Mouse (Mus musculus): ENCODE data around the gene Olfr1417. TPM values are rescaled to one million over a fixed set of nuclear protein-coding genes. Genes with fewer than 3 reads are reported as not detected.
"Not testable (repeated sequence)": the region's sequence is repeated elsewhere in the genome, so short reads cannot be mapped to it uniquely, and the experiment has no call there.

The Olfr1417 gene
- polyA plus RNA-seq (2015; fragmentation: Nextera tagmentation; extraction: Ambion mirVana) = not detected in 2 replicates

DNA sequence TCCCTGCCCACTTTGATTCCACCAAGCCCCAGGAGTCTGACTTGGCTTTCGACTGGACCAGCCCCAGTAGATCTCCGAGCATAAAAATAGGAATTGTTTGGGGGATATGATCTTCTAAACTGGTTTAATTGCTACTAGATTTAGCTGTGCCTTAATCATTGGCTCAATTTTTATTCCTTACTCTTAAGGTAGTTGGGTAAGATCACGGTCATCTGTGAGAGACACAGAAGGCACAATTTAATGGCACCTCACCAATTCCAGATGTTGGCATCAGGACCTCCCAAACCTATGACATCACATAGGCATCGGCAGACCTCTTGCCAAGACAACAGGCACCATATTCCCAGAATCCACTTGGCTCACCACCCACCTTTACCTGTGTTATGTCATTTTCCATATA is at the start of gene Olfr1417:
Gene Olfr1417, minus strand, starts transcription at position 101 of the 400 bp plus-strand sequence.
- ATAC-seq (ENCODE audit: low read depth) = no peak
- no peaks in the 10 kb centered on the region for H3K4me1 ChIP-seq (replicated peaks; ENCODE audit: control insufficient read depth, insufficient read depth, low read length)
- no peaks in the 10 kb centered on the region for H3K27me3 ChIP-seq (ENCODE audit: control insufficient read depth, insufficient read depth, low read depth, low read length)
- H3K4me2 ChIP-seq (ENCODE audit: low read depth, low read length) = no peak within 1 kb of the TSS
- no peaks in the 10 kb centered on the region for H3K36me3 ChIP-seq (ENCODE audit: control insufficient read depth, insufficient read depth, low read length)
- H3K9me3 ChIP-seq (ENCODE audit: control insufficient read depth, low read length) = no peaks in the 10 kb centered on the region
- WGBS = 79% methylated on average over 4 of the region's 4 CpGs
- H3K4me3 ChIP-seq (ENCODE audit: low read length) = no peak within 1 kb of the TSS
- H3K27ac ChIP-seq (ENCODE audit: low read length) = no peak within 1 kb of the TSS
- no peak within 1 kb of the TSS for H3K9ac ChIP-seq (ENCODE audit: low read length)

DNA sequence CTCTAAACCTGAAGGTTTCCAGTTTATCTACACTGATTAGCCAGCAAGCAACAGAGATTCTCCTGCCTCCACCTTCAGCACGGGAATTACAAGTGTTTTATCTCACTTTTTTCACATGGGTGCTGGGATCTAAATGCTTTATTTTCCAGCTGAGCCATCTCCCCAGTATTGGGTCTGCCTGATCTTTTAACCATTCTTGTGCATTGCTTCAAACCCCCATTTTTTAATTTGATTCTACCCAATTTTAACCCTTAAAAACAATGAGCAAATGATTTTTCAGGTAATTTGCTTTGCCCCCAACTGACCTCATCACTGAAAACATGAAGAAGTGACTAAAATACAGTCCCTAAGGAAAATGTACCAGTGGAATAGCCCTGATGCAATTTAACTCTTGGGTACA is 47.2 kb upstream of the Olfr1417 start, which contains the start of gene Olfr1420:
Gene Olfr1420, plus strand, starts transcription at position 301 of the 400 bp plus-strand sequence.
- H3K27me3 ChIP-seq (ENCODE audit: control insufficient read depth, insufficient read depth, low read depth, low read length) = no peaks in the 10 kb centered on the region
- 29% methylated on average over 1 of the region's 1 CpGs for WGBS
- H3K4me1 ChIP-seq (replicated peaks; ENCODE audit: control insufficient read depth, insufficient read depth, low read length) = no peaks in the 10 kb centered on the region
- H3K4me3 ChIP-seq (ENCODE audit: low read length) = no peak within 1 kb of the TSS
- no peak within 1 kb of the TSS for H3K4me2 ChIP-seq (ENCODE audit: low read depth, low read length)
- no peaks in the 10 kb centered on the region for H3K36me3 ChIP-seq (ENCODE audit: control insufficient read depth, insufficient read depth, low read length)
- no peak within 1 kb of the TSS for H3K27ac ChIP-seq (ENCODE audit: low read length)
- no peak for ATAC-seq (ENCODE audit: low read depth)
- no peaks in the 10 kb centered on the region for H3K9me3 ChIP-seq (ENCODE audit: control insufficient read depth, low read length)
- no peak within 1 kb of the TSS for H3K9ac ChIP-seq (ENCODE audit: low read length)

DNA sequence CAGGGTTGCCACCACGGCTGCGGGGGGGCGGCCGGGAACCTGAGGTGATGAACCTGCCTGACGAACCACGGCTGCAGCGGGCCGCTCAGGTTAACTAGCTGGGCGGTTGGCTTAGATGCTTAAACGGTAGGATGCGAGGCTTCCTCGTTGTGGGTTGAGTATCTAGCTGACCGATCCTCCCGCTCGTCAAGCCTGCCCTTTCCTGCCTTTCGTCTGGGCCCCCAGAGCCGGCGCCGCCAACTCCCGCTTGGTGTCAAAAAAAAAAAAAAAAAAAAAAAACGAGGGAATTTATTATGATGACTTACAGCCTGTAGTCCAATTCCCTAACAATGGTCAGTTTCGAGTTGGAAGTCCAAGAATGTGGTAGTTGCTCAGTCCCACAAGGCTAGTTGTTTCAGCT is 39.4 kb upstream of the Olfr1417 start:
- not testable (repeated sequence) for H3K36me3 ChIP-seq (ENCODE audit: control insufficient read depth, insufficient read depth, low read length); H3K27me3 ChIP-seq (ENCODE audit: control insufficient read depth, insufficient read depth, low read depth, low read length); H3K4me2 ChIP-seq (ENCODE audit: low read depth, low read length); H3K4me3 ChIP-seq (ENCODE audit: low read length); ATAC-seq (ENCODE audit: low read depth); H3K4me1 ChIP-seq (replicated peaks; ENCODE audit: control insufficient read depth, insufficient read depth, low read length); H3K27ac ChIP-seq (ENCODE audit: low read length); H3K9me3 ChIP-seq (ENCODE audit: control insufficient read depth, low read length); H3K9ac ChIP-seq (ENCODE audit: low read length)
- WGBS = 60% methylated on average over 17 of the region's 22 CpGs

DNA sequence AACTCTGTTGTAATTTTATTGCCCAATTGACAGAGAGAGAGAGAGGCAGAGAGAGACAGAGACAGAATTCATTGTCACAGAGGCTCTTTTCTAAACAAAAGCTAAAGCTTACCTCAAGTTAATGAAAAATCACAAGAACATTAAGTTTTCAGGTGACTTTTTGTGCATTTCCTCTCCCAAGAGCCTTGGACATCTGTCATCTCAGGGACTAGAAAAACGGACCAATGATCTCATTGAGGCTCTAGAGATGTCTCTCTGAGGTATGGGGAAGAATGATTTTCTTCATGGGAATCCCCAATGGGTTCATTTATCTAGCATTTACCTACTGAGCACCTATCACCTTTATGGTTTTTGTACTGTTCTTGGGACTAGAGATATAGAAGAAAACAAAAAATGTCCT is 36.0 kb upstream of the Olfr1417 start, which contains the start of gene Olfr1419:
Gene Olfr1419, minus strand, starts transcription at position 101 of the 400 bp plus-strand sequence.
- Histone ChIP-seq H3K9ac (ENCODE audit: low read length) (no peak within 1 kb of the TSS), H3K4me1 (replicated peaks; ENCODE audit: control insufficient read depth, insufficient read depth, low read length) (no peaks in the 10 kb centered on the region)

DNA sequence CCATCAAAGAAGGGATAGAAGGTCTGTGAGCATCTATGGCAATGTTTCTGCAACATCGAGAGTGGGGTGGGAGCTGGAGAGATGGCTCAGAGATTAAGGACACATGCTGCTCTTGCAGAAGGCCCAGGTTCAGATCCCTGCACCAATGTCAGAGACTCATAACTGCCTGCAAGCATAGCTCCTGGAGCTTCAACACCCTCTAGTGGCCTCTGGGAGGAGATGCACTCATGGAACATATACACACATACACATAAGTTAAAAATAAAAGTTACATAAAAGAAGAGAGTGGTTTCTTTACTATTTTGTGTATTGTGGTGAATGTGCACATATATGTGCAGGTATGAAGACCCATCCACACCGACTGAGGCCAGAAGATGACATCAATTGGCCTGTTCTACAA is 28.8 kb upstream of the Olfr1417 start:
- Histone ChIP-seq H3K4me1 (replicated peaks; ENCODE audit: control insufficient read depth, insufficient read depth, low read length) (no peaks in the 10 kb centered on the region), H3K36me3 (ENCODE audit: control insufficient read depth, insufficient read depth, low read length) (no peaks in the 10 kb centered on the region), H3K4me2 (ENCODE audit: low read depth, low read length) (no peak overlapping the region), H3K9ac (ENCODE audit: low read length) (no peak overlapping the region), H3K27me3 (ENCODE audit: control insufficient read depth, insufficient read depth, low read depth, low read length) (no peaks in the 10 kb centered on the region), H3K9me3 (ENCODE audit: control insufficient read depth, low read length) (0 out of 2 replicates have a peak, but pooled peaks cover 2% of the 10 kb centered on the region), H3K4me3 (ENCODE audit: low read length) (no peak overlapping the region), H3K27ac (ENCODE audit: low read length) (no peak overlapping the region)
- 72% methylated on average over 2 of the region's 2 CpGs for WGBS
- ATAC-seq (ENCODE audit: low read depth) = no peak

More for the DNA sequence above, 36.0 kb upstream of the Olfr1417 start, which contains the start of gene Olfr1419:
- no peak within 1 kb of the TSS for H3K27ac ChIP-seq (ENCODE audit: low read length)
- WGBS = 32% methylated on average over 1 of the region's 1 CpGs
- H3K4me2 ChIP-seq (ENCODE audit: low read depth, low read length) = no peak within 1 kb of the TSS
- no peak for ATAC-seq (ENCODE audit: low read depth)
- no peaks in the 10 kb centered on the region for H3K36me3 ChIP-seq (ENCODE audit: control insufficient read depth, insufficient read depth, low read length)
- no peaks in the 10 kb centered on the region for H3K9me3 ChIP-seq (ENCODE audit: control insufficient read depth, low read length)
- H3K4me3 ChIP-seq (ENCODE audit: low read length) = no peak within 1 kb of the TSS
- H3K27me3 ChIP-seq (ENCODE audit: control insufficient read depth, insufficient read depth, low read depth, low read length) = no peaks in the 10 kb centered on the region

DNA sequence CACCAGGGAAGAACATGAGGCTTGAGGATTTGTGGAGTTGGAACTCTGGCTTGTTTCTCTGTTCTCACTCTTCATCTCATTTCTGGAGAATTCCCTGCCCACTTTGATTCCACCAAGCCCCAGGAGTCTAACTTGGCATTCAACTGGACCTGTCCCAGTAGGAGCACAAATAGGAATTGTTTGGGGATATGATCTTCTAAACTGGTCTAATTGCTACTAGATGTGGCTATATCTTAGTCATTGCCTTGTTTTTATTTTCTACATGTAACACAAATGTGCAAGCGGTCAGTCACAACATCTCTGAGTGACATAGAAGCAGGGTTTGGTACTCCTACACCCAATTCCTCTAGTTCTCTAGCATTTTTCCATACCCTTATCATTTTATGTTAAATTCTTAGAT is 21.9 kb upstream of the Olfr1417 start, which contains the start of gene Olfr1418:
Gene Olfr1418, minus strand, starts transcription at position 101 of the 400 bp plus-strand sequence.
- WGBS = 83% methylated on average over 1 of the region's 1 CpGs
- H3K4me2 ChIP-seq (ENCODE audit: low read depth, low read length) = no peak within 1 kb of the TSS
- H3K27me3 ChIP-seq (ENCODE audit: control insufficient read depth, insufficient read depth, low read depth, low read length) = no peaks in the 10 kb centered on the region
- no peaks in the 10 kb centered on the region for H3K4me1 ChIP-seq (replicated peaks; ENCODE audit: control insufficient read depth, insufficient read depth, low read length)
- ATAC-seq (ENCODE audit: low read depth) = no peak
- no peaks in the 10 kb centered on the region for H3K36me3 ChIP-seq (ENCODE audit: control insufficient read depth, insufficient read depth, low read length)
- H3K4me3 ChIP-seq (ENCODE audit: low read length) = no peak within 1 kb of the TSS
- no peak within 1 kb of the TSS for H3K9ac ChIP-seq (ENCODE audit: low read length)
- no peak within 1 kb of the TSS for H3K27ac ChIP-seq (ENCODE audit: low read length)
- no peaks in the 10 kb centered on the region for H3K9me3 ChIP-seq (ENCODE audit: control insufficient read depth, low read length)

DNA sequence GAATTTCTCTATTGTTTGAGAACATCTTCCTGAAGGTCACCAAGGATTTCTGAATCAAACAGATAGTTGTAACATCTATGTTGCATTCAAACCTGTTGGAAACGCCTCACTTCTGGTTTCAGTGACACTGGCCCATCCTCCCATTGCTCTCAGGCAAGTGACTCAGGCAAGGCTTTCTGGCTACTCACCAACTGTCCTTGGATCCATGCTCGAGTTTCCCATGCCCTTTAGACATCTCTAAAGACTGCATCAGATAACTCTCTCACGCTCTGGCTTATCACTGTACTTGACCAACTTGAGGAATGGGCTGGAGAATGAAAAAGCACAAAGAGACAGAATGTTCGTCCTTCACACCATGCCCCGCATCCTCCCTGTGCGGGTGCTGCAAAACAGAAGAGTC is 17.5 kb upstream of the Olfr1417 start:
- no peak for ATAC-seq (ENCODE audit: low read depth)
- Histone ChIP-seq H3K9me3 (ENCODE audit: control insufficient read depth, low read length) (no peaks in the 10 kb centered on the region), H3K27me3 (ENCODE audit: control insufficient read depth, insufficient read depth, low read depth, low read length) (no peaks in the 10 kb centered on the region), H3K4me3 (ENCODE audit: low read length) (no peak overlapping the region), H3K4me1 (replicated peaks; ENCODE audit: control insufficient read depth, insufficient read depth, low read length) (no peaks in the 10 kb centered on the region), H3K9ac (ENCODE audit: low read length) (no peak overlapping the region), H3K4me2 (ENCODE audit: low read depth, low read length) (no peak overlapping the region), H3K27ac (ENCODE audit: low read length) (no peak overlapping the region), H3K36me3 (ENCODE audit: control insufficient read depth, insufficient read depth, low read length) (no peaks in the 10 kb centered on the region)
- 62% methylated on average over 6 of the region's 6 CpGs for WGBS

DNA sequence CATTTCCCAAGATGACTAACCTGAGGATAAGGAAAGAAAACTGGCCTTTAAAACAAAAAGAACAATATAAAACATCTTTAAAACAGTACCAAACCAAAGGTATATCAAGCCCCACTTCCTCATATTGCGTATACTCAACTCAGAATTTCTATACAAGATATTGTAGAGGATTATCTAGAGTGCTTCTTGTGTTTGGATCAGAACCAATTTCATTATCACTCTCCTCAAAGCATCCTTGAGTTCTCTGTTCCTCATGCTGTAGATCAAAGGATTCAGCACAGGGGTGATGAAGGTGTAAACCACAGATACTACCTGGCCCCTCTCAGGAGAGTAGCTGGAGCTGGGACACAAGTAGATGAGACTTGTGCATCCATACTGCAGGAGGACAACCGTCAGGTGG is 15.8 kb upstream of the Olfr1417 start:
- Histone ChIP-seq H3K4me2 (ENCODE audit: low read depth, low read length) (no peak overlapping the region), H3K9me3 (ENCODE audit: control insufficient read depth, low read length) (no peaks in the 10 kb centered on the region), H3K4me3 (ENCODE audit: low read length) (no peak overlapping the region), H3K36me3 (ENCODE audit: control insufficient read depth, insufficient read depth, low read length) (no peaks in the 10 kb centered on the region), H3K9ac (ENCODE audit: low read length) (no peak overlapping the region), H3K4me1 (replicated peaks; ENCODE audit: control insufficient read depth, insufficient read depth, low read length) (no peaks in the 10 kb centered on the region), H3K27ac (ENCODE audit: low read length) (no peak overlapping the region), H3K27me3 (ENCODE audit: control insufficient read depth, insufficient read depth, low read depth, low read length) (no peaks in the 10 kb centered on the region)
- WGBS = 84% methylated on average over 2 of the region's 2 CpGs
- ATAC-seq (ENCODE audit: low read depth) = no peak

DNA sequence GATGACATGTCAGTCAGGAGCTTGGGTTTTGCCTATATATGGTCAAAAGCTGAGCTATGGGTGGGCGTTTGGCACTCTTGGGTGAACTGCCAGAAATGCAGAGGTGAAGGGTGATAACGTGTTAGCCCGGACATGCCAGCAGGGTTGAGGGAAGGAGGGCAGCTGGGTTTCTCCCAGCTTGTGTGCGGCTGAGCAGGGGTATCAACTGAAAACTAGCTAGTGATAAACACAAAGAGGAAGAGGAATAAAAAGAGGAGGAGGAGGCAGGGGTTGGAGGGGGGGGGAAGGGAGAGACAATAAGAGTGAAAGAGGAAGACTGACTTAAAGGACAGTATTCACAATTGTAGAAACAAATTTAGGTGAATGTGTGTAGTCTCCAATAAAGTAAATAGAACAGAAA is 13.6 kb upstream of the Olfr1417 start:
- Histone ChIP-seq H3K27me3 (ENCODE audit: control insufficient read depth, insufficient read depth, low read depth, low read length) (no peaks in the 10 kb centered on the region), H3K4me1 (replicated peaks; ENCODE audit: control insufficient read depth, insufficient read depth, low read length) (no peaks in the 10 kb centered on the region), H3K4me3 (ENCODE audit: low read length) (no peak overlapping the region), H3K36me3 (ENCODE audit: control insufficient read depth, insufficient read depth, low read length) (no peaks in the 10 kb centered on the region), H3K27ac (ENCODE audit: low read length) (no peak overlapping the region), H3K9me3 (ENCODE audit: control insufficient read depth, low read length) (no peaks in the 10 kb centered on the region), H3K9ac (ENCODE audit: low read length) (no peak overlapping the region), H3K4me2 (ENCODE audit: low read depth, low read length) (no peak overlapping the region)
- no peak for ATAC-seq (ENCODE audit: low read depth)
- 39% methylated on average over 4 of the region's 4 CpGs for WGBS

DNA sequence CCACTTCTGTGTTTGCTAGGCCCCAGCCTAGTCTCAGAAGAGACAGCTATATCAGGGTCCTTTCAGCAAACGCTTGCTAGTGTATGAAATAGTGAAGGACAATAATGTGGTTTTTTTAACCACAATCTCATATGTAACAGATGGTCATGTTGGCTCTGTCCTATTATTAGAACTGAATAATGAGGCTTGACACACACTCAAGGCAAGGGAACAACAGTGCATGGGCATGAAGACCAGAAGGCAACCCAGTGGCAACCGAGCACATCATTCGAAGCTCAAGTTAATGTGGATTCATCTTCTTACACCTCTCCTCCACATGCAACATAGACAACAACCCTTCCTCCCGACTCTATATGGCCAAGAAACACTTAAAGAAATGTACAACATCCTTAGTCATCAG is 7.3 kb upstream of the Olfr1417 start:
- Histone ChIP-seq H3K27me3 (ENCODE audit: control insufficient read depth, insufficient read depth, low read depth, low read length) (no peaks in the 10 kb centered on the region), H3K4me3 (ENCODE audit: low read length) (no peak overlapping the region), H3K27ac (ENCODE audit: low read length) (no peak overlapping the region), H3K9me3 (ENCODE audit: control insufficient read depth, low read length) (no peaks in the 10 kb centered on the region), H3K9ac (ENCODE audit: low read length) (no peak overlapping the region), H3K4me1 (replicated peaks; ENCODE audit: control insufficient read depth, insufficient read depth, low read length) (no peaks in the 10 kb centered on the region), H3K4me2 (ENCODE audit: low read depth, low read length) (no peak overlapping the region), H3K36me3 (ENCODE audit: control insufficient read depth, insufficient read depth, low read length) (no peaks in the 10 kb centered on the region)
- 81% methylated on average over 4 of the region's 4 CpGs for WGBS
- no peak for ATAC-seq (ENCODE audit: low read depth)

Measured in lung, embryonic 16.5 days (tissue).